Mouse (Mus musculus) neural tube, embryonic 11.5 days (tissue): ENCODE measurements around the gene Dtnbp1. TPM values are rescaled to one million over a fixed set of nuclear protein-coding genes. Genes with fewer than 3 reads are reported as not detected.
A peak's percentile ranks its signal among the peaks of the same experiment; 100 is the strongest.

ENCODE experiments used
- ATAC-seq: fragments of 200-750 bp; cut with Nextera tagmentation; 2 replicates; pipeline ENCODE4 v1.8.0; 2017; ENCODE audit warnings: moderate number of reproducible peaks, mild to moderate bottlenecking, moderate TSS enrichment, moderate library complexity; ENCODE audit not compliant: insufficient read depth, low FRiP score, low TSS enrichment
- DNase-seq: peaks from one replicate; pipeline ENCODE4 v3.0.0-alpha.2; 2015; ENCODE audit warnings: low spot score
- H3K27ac ChIP-seq: fragments of 300-500 bp; sonication (generic); 2 replicates; pipeline ENCODE4 v1.5.1; 2014; ENCODE audit warnings: low read depth, mild to moderate bottlenecking, low read length
- H3K27me3 ChIP-seq: fragments of 300-500 bp; sonication (generic); 2 replicates; pipeline ENCODE4 v1.6.1; 2014; ENCODE audit warnings: mild to moderate bottlenecking, low read length, mixed read lengths; ENCODE audit not compliant: control insufficient read depth, insufficient read depth
- H3K36me3 ChIP-seq: fragments of 300-500 bp; sonication (generic); 2 replicates; pipeline ENCODE4 v1.6.1; 2014; ENCODE audit warnings: mild to moderate bottlenecking, low read length, moderate library complexity, mixed read lengths; ENCODE audit not compliant: control insufficient read depth, insufficient read depth
- H3K4me1 ChIP-seq: fragments of 300-500 bp; sonication (generic); 2 replicates; pipeline ENCODE4 v1.6.1; 2014; ENCODE audit warnings: low read length, mixed read lengths; ENCODE audit not compliant: control insufficient read depth, insufficient read depth
- H3K4me2 ChIP-seq: fragments of 300-500 bp; sonication (generic); 2 replicates; pipeline ENCODE4 v1.6.1; 2014; ENCODE audit warnings: low read depth, mild to moderate bottlenecking, moderate library complexity
- H3K4me3 ChIP-seq: fragments of 300-500 bp; sonication (generic); 2 replicates; pipeline ENCODE4 v1.5.1; 2014; ENCODE audit warnings: low read depth, low read length
- H3K9ac ChIP-seq: fragments of 300-500 bp; sonication (generic); 2 replicates; pipeline ENCODE4 v1.6.1; 2014; ENCODE audit warnings: mild to moderate bottlenecking, low read length
- H3K9me3 ChIP-seq: fragments of 300-500 bp; sonication (generic); 2 replicates; pipeline ENCODE4 v1.6.1; 2016; ENCODE audit warnings: low read length; ENCODE audit not compliant: control insufficient read depth
- WGBS: fragments of 180-500 bp; shearing (Covaris S2); extraction: QIAGEN DNeasy Blood & Tissue Kit; methylation state at CpG from one replicate; pipeline ENCODE4 v1.1.7; 2014; 5-methylcytosine and 5-hydroxymethylcytosine counted together
- polyA plus RNA-seq: library from polyadenylated mRNA; unstranded; fragments of >200 nt; fragmentation: Nextera tagmentation; extraction: Ambion mirVana; gene quantifications from 2 replicates; pipeline ENCODE4 v1.2.1, GENCODE M21; 2014

Gene Dtnbp1
- polyA plus RNA-seq, 1 experiment from 2014 or later, result 78.5 TPM

DNA sequence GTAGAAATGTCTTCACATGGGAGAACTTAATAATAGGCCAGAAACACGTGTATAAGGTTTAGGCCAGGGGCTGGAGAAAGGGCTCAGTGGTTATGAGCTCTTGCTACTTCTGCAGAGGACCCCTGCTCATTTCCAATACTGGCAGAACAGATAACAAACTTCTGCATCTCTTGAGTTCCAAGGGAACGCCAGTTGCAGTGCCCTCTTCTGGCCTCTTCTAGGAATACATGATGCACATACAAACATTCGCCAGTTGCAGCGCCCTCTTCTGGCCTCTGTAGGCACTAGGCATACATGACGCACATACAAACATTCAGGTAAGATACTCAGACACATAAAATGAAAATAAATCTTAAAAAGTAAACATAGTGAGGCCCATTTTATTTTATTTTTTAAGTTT is 4.5 kb upstream of the Dtnbp1 start:
- H3K4me2 ChIP-seq, result no peak overlapping the region
- H3K4me1 ChIP-seq, result 0 out of 2 replicates have a peak, but pooled peaks cover 4% of the 10 kb centered on the region
- ATAC-seq (no peak), DNase-seq (peak; percentile 41)
- no peaks in the 10 kb centered on the region for H3K9me3 ChIP-seq
- 74% methylated on average over 5 of the region's 5 CpGs for WGBS
- H3K27me3 ChIP-seq, result no peaks in the 10 kb centered on the region
- H3K9ac ChIP-seq, result no peak overlapping the region
- H3K36me3 ChIP-seq, result no peaks in the 10 kb centered on the region
- H3K4me3 ChIP-seq, result no peak overlapping the region
- no peak overlapping the region for H3K27ac ChIP-seq

DNA sequence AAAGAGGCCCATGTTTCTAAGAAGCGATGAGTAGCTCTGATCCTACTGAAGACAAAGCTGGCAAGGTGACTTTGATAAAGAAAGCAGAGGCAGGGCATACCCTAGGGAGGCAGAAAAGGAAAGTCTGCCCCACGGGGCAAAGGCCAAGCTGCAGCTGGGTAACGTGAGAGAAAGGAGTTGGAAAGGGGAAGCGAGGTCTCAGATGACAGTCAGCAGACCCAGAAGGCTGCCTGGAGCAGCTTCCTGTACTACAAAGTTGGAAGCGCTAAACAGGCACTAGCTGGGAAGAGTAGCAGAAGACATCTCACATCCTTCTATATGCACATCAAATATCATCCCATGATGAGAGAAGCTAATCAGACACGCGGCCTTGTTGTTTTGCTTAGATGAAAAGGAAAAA is 3.9 kb upstream of the Dtnbp1 start:
- Histone ChIP-seq H3K4me3 (no peak overlapping the region), H3K27ac (no peak overlapping the region), H3K9ac (no peak overlapping the region), H3K36me3 (no peaks in the 10 kb centered on the region), H3K4me2 (no peak overlapping the region), H3K4me1 (0 out of 2 replicates have a peak, but pooled peaks cover 4% of the 10 kb centered on the region), H3K9me3 (no peaks in the 10 kb centered on the region), H3K27me3 (no peaks in the 10 kb centered on the region)
- DNase-seq (no peak), ATAC-seq (no peak)
- WGBS, result 79% methylated on average over 7 of the region's 7 CpGs

DNA sequence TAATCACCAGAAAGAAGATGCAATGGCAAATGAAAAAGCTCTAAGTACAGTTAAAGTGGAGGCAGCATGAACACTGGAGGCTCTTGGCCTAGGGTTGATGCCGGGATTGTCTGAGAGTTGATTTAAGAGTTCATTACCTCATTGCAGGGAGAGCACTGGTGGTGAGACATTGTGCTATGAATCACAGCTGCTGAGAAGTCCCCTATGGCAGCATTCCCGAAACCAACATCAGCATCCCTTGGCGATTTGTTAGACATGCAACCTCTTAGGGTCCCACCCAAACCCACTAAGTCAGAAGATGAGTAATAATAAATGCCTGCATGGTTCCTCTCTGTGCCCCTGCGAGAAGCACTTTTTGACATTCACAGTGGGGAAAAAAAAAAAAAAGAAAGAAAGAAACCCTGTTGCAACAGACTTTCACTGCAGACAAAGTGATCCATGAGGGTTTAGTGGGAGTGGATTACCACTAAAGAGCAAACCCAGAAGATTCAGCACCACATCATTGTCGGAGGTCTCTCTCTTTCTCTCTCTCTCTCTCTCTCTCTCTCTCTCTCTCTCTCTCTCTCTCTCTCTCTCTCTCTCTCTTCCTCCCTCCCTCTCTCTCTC is 3.1 kb upstream of the Dtnbp1 start:
- peaks cover 8% of the 10 kb centered on the region; the same call in 1 of the 2 replicates for H3K4me1 ChIP-seq
- no peak overlapping the region for H3K4me2 ChIP-seq
- ATAC-seq, result no peak
- no peaks in the 10 kb centered on the region for H3K27me3 ChIP-seq
- 69% methylated on average over 5 of the region's 5 CpGs for WGBS
- H3K9me3 ChIP-seq, result no peaks in the 10 kb centered on the region
- H3K4me3 ChIP-seq, result no peak overlapping the region
- no peak overlapping the region for H3K9ac ChIP-seq
- no peaks in the 10 kb centered on the region for H3K36me3 ChIP-seq
- H3K27ac ChIP-seq, result no peak overlapping the region
- no peak for DNase-seq

DNA sequence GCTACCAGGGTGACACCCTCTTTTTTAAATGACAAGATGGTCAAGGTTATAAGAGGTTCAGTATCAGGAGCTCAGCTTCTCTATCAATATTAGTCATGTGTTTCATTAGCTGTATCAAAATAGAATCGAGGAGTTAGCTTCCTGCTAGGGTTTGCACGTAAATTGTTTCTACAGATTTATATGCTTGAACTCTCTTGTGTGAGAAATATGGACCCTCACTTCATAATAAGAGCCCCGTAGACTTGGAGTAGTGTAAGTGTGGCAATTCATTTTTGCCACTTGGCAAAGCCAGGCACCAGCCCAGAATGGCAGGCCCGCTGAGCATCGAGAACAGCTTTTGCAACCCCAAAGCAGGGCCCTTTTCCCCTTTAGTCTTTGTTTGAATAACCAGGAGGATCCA is 1.1 kb upstream of the Dtnbp1 start:
- Histone ChIP-seq H3K4me3 (no peak overlapping the region), H3K27ac (no peak overlapping the region), H3K9ac (no peak overlapping the region), H3K4me2 (no peak overlapping the region), H3K4me1 (peaks cover 8% of the 10 kb centered on the region; the same call in 1 of the 2 replicates), H3K27me3 (no peaks in the 10 kb centered on the region), H3K9me3 (no peaks in the 10 kb centered on the region), H3K36me3 (no peaks in the 10 kb centered on the region)
- WGBS, result 69% methylated on average over 5 of the region's 5 CpGs
- no peak for ATAC-seq
- no peak for DNase-seq

DNA sequence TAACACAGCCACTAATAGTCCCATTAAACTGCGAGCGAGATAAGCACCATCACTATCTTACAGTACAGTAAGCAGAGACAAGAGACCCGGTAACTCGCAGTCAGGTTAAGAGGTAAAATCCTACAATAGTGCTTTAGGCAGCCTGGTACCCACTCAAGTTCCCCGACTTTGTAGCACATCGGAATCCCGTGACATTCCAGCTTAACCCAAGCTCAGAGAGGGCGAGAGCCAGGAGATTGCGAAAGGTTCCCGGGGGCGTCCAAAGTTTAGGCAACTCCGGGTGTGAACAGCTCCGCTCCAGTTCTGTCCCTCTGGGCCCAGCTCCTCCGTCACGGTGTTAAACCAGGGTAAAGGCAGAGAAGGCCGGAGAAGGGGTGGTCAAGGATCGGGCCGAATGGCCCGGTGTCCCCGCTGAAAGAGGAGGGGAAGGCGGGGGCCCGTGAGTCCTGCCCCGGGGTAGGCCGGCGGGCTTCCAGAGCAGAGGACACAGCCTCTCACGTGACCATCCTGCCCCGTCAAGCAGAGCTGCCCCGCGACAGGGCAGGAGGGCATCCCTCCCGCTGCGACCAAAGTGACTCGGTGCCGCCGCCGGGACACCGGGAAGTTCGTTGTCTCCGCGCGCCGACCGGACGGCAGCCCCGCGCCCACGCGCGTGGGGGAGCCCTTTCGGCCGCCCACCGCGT is 578 bp downstream of the Dtnbp1 start:
- DNase-seq, result peak; percentile 64
- under 1% methylated on average over 45 of the region's 52 CpGs for WGBS
- peak overlapping the region; percentile 49 for H3K27ac ChIP-seq

DNA sequence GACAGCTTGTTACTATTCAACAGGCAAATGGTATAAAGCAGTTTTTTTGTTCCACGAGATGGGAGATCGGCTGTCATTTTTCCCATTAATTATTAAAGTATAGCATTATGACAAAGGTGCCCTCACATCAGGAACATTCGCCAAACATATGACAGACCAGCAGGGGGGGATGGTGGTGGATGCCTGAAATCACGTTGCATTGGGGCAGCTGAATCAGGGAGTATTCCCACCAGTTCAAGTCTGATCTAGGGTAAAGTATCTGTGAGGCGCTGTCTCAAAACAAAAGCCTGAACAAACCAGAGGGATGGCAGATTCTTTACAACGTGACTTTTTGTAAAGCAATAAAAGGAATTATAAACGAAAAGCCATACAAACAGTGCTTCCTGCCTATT is 1.1 kb downstream of the Dtnbp1 start:
- H3K4me3 ChIP-seq, result peak overlapping the region; percentile 88
- H3K9ac ChIP-seq, result no peak overlapping the region
- H3K9me3 ChIP-seq, result no peaks in the 10 kb centered on the region
- no peaks in the 10 kb centered on the region for H3K27me3 ChIP-seq
- H3K27ac ChIP-seq, result no peak overlapping the region
- peaks cover 8% of the 10 kb centered on the region; the same call in 1 of the 2 replicates for H3K4me1 ChIP-seq
- no peak for ATAC-seq
- 23% methylated on average over 7 of the region's 7 CpGs for WGBS
- H3K36me3 ChIP-seq, result no peaks in the 10 kb centered on the region
- peak; percentile 41 for DNase-seq
- H3K4me2 ChIP-seq, result peak overlapping the region; percentile 66

More for the DNA sequence above, 578 bp downstream of the Dtnbp1 start:
- peak; percentile 84 for ATAC-seq
- Histone ChIP-seq H3K4me1 (peaks cover 8% of the 10 kb centered on the region; the same call in 1 of the 2 replicates), H3K9ac (peak overlapping the region; percentile 89), H3K27me3 (no peaks in the 10 kb centered on the region), H3K4me2 (peak overlapping the region; percentile 66), H3K9me3 (no peaks in the 10 kb centered on the region), H3K4me3 (peak overlapping the region; percentile 88), H3K36me3 (no peaks in the 10 kb centered on the region)

DNA sequence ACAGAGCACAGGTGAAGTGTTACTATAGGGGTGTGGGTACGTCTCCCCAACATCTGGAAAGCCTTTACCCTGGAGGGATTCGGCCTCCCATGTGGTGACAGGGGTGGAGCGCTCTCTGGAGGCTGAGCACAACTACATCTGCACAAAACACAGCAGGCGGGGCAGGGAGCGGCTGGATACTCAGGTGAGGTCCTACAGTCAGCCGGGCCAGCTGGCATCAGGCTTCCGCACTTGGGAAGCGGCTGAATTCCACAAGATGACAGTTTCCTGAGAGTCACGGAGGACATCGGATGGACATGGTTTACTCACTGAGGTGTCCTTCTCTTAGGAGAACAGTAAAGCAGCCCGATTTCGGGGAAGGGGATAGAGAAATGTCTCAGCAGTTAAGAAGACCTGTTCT is 2.7 kb downstream of the Dtnbp1 start:
- Histone ChIP-seq H3K27ac (no peak overlapping the region), H3K27me3 (no peaks in the 10 kb centered on the region), H3K4me2 (no peak overlapping the region), H3K4me3 (no peak overlapping the region), H3K9ac (no peak overlapping the region), H3K9me3 (no peaks in the 10 kb centered on the region), H3K36me3 (no peaks in the 10 kb centered on the region), H3K4me1 (peaks cover 8% of the 10 kb centered on the region; the same call in 1 of the 2 replicates)
- ATAC-seq (no peak), DNase-seq (no peak)
- WGBS, result 95% methylated on average over 12 of the region's 12 CpGs

DNA sequence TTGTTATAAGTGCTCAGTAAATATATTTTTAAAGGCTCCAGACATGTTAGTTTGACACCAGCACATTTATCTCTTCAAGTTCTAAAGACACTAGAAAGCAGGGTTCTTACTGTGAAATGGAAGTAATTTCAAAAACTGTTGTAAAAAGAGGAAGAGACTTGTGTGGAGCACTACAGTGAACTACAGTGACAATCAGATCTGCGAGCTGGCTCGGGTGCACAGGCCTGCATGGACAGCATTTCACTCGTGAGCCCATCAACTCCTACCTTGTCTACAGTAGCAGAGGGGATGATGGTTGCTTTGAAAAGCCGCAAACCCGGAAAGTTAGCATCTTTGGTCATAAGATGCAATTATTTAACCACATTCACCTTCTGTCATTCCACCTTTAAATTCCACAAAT is 5.6 kb downstream of the Dtnbp1 start:
- Histone ChIP-seq H3K4me1 (peaks cover 4% of the 10 kb centered on the region; the same call in 1 of the 2 replicates), H3K4me2 (no peak overlapping the region), H3K9ac (no peak overlapping the region), H3K27ac (no peak overlapping the region), H3K9me3 (no peaks in the 10 kb centered on the region), H3K4me3 (no peak overlapping the region), H3K36me3 (no peaks in the 10 kb centered on the region), H3K27me3 (no peaks in the 10 kb centered on the region)
- 90% methylated on average over 5 of the region's 5 CpGs for WGBS
- no peak for DNase-seq
- no peak for ATAC-seq
